Mouse (Mus musculus): Measurements from ENCODE around the gene Hebp2.

GRCm38 (mm10) chr10:18536889-18537288, 9.0 kb downstream of the Hebp2 start:
- no peak for TF ChIP-seq MXI1 (IDR thresholded peaks at IDR 0.05; ENCODE audit: low read depth, low read length)
- no peak for TF ChIP-seq EP300 (IDR thresholded peaks at IDR 0.05; ENCODE audit: low read length)
- no peak for TF ChIP-seq SMC3 (IDR thresholded peaks at IDR 0.05; ENCODE audit: low read depth, low read length)
- no peak for TF ChIP-seq CTCF (conservative IDR thresholded peaks at IDR 0.05 in 1 of 2, IDR thresholded peaks at IDR 0.05 in 1 of 2; ENCODE audit: low read depth in 2 of 2, low read length in 2 of 2)
